Mouse (Mus musculus): ENCODE measurements around the gene Tmem266.

Gene Tmem266

GRCm38 (mm10) chr9:55326515-55327233 is at the start of gene Tmem266, which contains the start of gene Nrg4:
Gene Tmem266, plus strand, starts transcription at chr9:55326913.
Gene Nrg4, minus strand, starts transcription at chr9:55326844.
- in situ Hi-C loops (cut with MboI; ENCODE audit: low pct_unique_long_range_greater_than_20kb in 1 of 2, low sequenced_read_pairs in 2 of 2, unreplicated experiment in 1 of 2) = no loop called here

- in situ Hi-C loops (cut with MboI; ENCODE audit: low pct_unique_long_range_greater_than_20kb in 1 of 2, low sequenced_read_pairs in 2 of 2, unreplicated experiment in 1 of 2) = no loop called here
These were observed 49.2 kb upstream of the Tmem266 start for GRCm38 (mm10) chr9:55277562-55277961.

GRCm38 (mm10) chr9:55279114-55279825 is 47.4 kb upstream of the Tmem266 start:
- in situ Hi-C loops (cut with MboI; ENCODE audit: low pct_unique_long_range_greater_than_20kb in 1 of 2, low sequenced_read_pairs in 2 of 2, unreplicated experiment in 1 of 2) = no loop called here

GRCm38 (mm10) chr9:55283516-55283915 is 43.2 kb upstream of the Tmem266 start:
- in situ Hi-C loops (cut with MboI; ENCODE audit: low pct_unique_long_range_greater_than_20kb in 1 of 2, low sequenced_read_pairs in 2 of 2, unreplicated experiment in 1 of 2) = no loop called here

GRCm38 (mm10) chr9:55285197-55285596 is 41.5 kb upstream of the Tmem266 start:
- in situ Hi-C loops (cut with MboI; ENCODE audit: low pct_unique_long_range_greater_than_20kb in 1 of 2, low sequenced_read_pairs in 2 of 2, unreplicated experiment in 1 of 2) = no loop called here

- in situ Hi-C loops (cut with MboI; ENCODE audit: low pct_unique_long_range_greater_than_20kb in 1 of 2, low sequenced_read_pairs in 2 of 2, unreplicated experiment in 1 of 2) = no loop called here
These were observed 37.1 kb upstream of the Tmem266 start for GRCm38 (mm10) chr9:55289475-55290198.

GRCm38 (mm10) chr9:55291966-55292365 is 34.7 kb upstream of the Tmem266 start:
- in situ Hi-C loops (cut with MboI; ENCODE audit: low pct_unique_long_range_greater_than_20kb in 1 of 2, low sequenced_read_pairs in 2 of 2, unreplicated experiment in 1 of 2) = no loop called here

GRCm38 (mm10) chr9:55296221-55296620 is 30.5 kb upstream of the Tmem266 start:
- in situ Hi-C loops (cut with MboI; ENCODE audit: low pct_unique_long_range_greater_than_20kb in 1 of 2, low sequenced_read_pairs in 2 of 2, unreplicated experiment in 1 of 2) = no loop called here

- in situ Hi-C loops (cut with MboI; ENCODE audit: low pct_unique_long_range_greater_than_20kb in 1 of 2, low sequenced_read_pairs in 2 of 2, unreplicated experiment in 1 of 2) = no loop called here
These were observed 19.6 kb upstream of the Tmem266 start for GRCm38 (mm10) chr9:55307066-55307465.

- in situ Hi-C loops (cut with MboI; ENCODE audit: low pct_unique_long_range_greater_than_20kb in 1 of 2, low sequenced_read_pairs in 2 of 2, unreplicated experiment in 1 of 2) = no loop called here
These were observed 19.2 kb upstream of the Tmem266 start for GRCm38 (mm10) chr9:55307557-55307956.

GRCm38 (mm10) chr9:55308455-55308854 is 18.3 kb upstream of the Tmem266 start:
- in situ Hi-C loops (cut with MboI; ENCODE audit: low pct_unique_long_range_greater_than_20kb in 1 of 2, low sequenced_read_pairs in 2 of 2, unreplicated experiment in 1 of 2) = no loop called here

- in situ Hi-C loops (cut with MboI; ENCODE audit: low pct_unique_long_range_greater_than_20kb in 1 of 2, low sequenced_read_pairs in 2 of 2, unreplicated experiment in 1 of 2) = no loop called here
These were observed 15.2 kb upstream of the Tmem266 start for GRCm38 (mm10) chr9:55311560-55311959.

- in situ Hi-C loops (cut with MboI; ENCODE audit: low pct_unique_long_range_greater_than_20kb in 1 of 2, low sequenced_read_pairs in 2 of 2, unreplicated experiment in 1 of 2) = no loop called here
These were observed 13.0 kb upstream of the Tmem266 start for GRCm38 (mm10) chr9:55313619-55314261.

- in situ Hi-C loops (cut with MboI; ENCODE audit: low pct_unique_long_range_greater_than_20kb in 1 of 2, low sequenced_read_pairs in 2 of 2, unreplicated experiment in 1 of 2) = no loop called here
These were observed 4.1 kb upstream of the Tmem266 start for GRCm38 (mm10) chr9:55322641-55323040.

GRCm38 (mm10) chr9:55324085-55324484 is 2.6 kb upstream of the Tmem266 start:
- in situ Hi-C loops (cut with MboI; ENCODE audit: low pct_unique_long_range_greater_than_20kb in 1 of 2, low sequenced_read_pairs in 2 of 2, unreplicated experiment in 1 of 2) = no loop called here

- in situ Hi-C loops (cut with MboI; ENCODE audit: low pct_unique_long_range_greater_than_20kb in 1 of 2, low sequenced_read_pairs in 2 of 2, unreplicated experiment in 1 of 2) = no loop called here
These were observed 2.2 kb upstream of the Tmem266 start for GRCm38 (mm10) chr9:55324516-55324915.

GRCm38 (mm10) chr9:55325061-55325460 is 1.7 kb upstream of the Tmem266 start:
- in situ Hi-C loops (cut with MboI; ENCODE audit: low pct_unique_long_range_greater_than_20kb in 1 of 2, low sequenced_read_pairs in 2 of 2, unreplicated experiment in 1 of 2) = no loop called here

- in situ Hi-C loops (cut with MboI; ENCODE audit: low pct_unique_long_range_greater_than_20kb in 1 of 2, low sequenced_read_pairs in 2 of 2, unreplicated experiment in 1 of 2) = no loop called here
These were observed 874 bp upstream of the Tmem266 start for GRCm38 (mm10) chr9:55325564-55326514.
